Mouse (Mus musculus) brain, embryonic 14.5 days (tissue): ENCODE results near the gene Dhrs3.

ENCODE experiments used
- CTCF ChIP-seq: fragments of 200-500 bp; IDR thresholded peaks from 2 replicates; pipeline ENCODE4 v1.5.1; 2012; ENCODE audit warnings: inconsistent platforms, mild to moderate bottlenecking, moderate library complexity, borderline replicate concordance; ENCODE audit not compliant: insufficient read depth, insufficient read length; ENCODE audit errors: extremely low read depth
- POLR2A ChIP-seq: fragments of 200-500 bp; IDR thresholded peaks from 2 replicates; pipeline ENCODE4 v1.6.1; 2012; ENCODE audit warnings: mild to moderate bottlenecking, inconsistent platforms, borderline replicate concordance; ENCODE audit not compliant: poor library complexity, insufficient read depth, insufficient read length, severe bottlenecking; ENCODE audit errors: extremely low read depth

DNA sequence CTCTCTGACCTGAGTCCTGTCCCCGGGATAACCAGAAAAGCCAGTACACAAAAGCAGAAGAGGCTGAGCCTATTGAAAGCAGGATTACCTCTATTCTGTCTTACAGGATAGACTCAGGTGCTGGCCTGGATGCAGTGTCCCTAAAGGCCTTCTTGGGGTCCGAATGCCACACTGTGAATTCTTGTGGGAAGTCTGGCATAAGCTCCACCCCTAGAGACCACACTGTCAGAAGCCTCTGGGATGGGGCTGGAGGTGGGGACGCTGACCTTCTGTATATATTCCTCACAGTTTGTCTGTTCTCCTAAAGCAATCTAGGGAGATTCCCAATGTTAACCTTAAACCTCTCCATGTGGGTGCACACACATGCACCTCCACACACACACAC, 57.7 kb downstream of the Dhrs3 start:
- TF ChIP-seq CTCF (no peak), POLR2A (no peak)
